Mouse (Mus musculus): ENCODE measurements around the gene Ltb. TPM values are rescaled to one million over a fixed set of nuclear protein-coding genes. Genes with fewer than 3 reads are reported as not detected.

Gene Ltb
- polyA plus RNA-seq, 1 experiment: 0.09 TPM

DNA sequence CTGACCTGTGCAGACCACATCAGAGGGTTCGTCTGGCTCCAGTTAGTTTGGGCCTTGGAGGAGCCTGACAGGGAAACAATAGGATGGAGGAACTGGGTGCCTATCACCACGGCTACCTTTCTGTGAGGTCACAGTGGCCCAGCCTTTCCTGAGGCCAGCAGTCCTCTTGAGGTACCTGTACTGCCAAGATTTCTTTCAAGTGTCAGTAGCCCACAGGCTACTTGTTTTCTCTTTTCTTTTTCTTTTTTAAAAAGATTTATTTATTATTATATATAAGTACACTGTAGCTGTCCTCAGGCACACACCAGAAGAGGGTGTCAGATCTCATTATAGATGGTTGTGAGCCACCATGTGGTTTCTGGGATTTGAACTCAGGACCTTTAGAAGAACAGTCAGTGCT is 18.3 kb upstream of the Ltb start, which contains the start of gene Aif1:
TSS of gene Aif1 (minus strand) at position 101 of the 400 bp plus-strand sequence.
- no peak for TF ChIP-seq GATA1 (IDR thresholded peaks at IDR 0.05; ENCODE audit: low read length)

DNA sequence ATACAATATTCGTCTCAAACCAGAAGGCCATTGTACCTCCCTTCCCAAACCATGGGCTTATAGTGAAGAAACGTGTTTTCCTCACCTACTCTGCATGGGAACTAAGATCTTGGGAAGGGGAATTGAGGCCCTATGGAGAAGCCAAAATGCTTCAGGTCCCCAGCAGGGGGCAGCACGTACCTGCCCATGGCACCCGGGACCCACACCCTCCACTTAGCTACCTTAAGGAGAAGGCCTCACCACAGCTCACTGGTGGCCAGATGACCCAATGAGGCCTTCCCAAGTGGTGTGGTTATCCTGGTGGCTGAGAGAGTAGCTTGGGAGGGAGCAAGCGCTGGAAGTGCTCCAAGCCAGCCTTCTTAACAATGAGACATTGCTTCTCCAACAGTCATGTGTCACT is 15.7 kb upstream of the Ltb start:
- TF ChIP-seq GATA1 (IDR thresholded peaks at IDR 0.05; ENCODE audit: low read length): no peak

DNA sequence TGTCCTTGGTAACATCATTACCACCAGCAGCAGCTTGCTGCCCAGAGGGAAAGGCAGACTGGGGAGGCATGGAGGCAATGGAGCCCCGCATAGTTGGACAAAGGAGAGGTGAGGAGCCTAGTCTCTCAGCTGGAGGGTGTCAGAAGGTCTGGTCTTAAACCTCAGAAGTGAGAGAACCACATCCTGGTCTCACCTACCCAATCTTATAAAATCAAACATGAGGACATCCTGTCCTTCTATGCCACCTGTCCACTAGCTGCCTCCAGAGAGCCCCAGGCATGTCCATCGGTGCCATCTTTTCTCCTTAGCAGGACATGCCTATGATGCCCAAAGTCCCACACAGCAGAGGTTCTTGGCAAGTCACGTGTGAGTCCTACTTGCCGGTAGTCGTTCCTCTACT is 14.1 kb upstream of the Ltb start:
- TF ChIP-seq GATA1 (IDR thresholded peaks at IDR 0.05; ENCODE audit: low read length): no peak

DNA sequence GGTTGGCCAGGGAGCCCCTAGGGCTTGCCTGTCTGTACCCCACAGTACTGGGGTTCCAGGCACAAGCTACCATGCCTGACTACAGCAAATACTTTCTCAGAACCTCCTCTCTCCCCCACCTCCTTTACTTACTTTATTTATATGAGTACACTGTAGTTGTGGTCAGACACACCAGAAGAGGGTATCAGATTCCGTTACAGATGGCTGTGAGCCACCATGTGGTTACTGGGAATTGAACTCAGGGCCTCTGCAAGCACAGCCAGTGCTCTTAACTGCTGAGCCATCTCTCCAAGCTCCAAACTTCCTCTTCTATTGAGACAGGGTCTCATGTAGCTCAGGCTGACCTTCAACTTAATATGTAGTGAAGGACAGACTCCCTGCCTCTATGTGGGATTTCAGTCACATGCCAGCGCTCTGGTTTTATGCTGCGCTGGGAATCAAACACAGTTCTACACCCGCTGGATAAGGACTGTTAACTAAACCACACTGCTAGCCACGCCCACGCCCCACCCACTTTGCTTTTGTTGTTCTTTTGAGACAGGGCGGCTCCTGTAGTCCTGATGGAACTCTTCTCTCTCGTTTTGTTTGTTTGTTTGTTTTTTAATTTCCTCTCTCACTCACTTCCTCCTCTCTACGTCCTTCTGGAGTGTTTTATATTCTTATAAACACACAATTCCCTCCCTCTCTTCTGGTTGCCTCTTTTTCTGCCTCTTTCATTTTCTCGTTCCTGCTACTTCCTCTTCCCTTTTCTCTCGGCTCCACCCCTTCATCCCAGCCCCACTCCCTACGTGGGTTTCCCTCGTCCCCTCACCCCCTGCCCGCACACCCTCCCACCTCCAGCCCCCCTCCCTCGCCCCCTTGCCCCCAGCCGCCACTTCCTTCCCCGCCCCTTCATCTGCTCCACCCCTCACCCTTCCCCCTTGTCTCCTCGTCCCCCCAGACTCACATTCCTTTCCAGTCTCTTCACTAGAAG is 8.3 kb upstream of the Ltb start:
- no peak for TF ChIP-seq GATA1 (IDR thresholded peaks at IDR 0.05; ENCODE audit: low read length)

DNA sequence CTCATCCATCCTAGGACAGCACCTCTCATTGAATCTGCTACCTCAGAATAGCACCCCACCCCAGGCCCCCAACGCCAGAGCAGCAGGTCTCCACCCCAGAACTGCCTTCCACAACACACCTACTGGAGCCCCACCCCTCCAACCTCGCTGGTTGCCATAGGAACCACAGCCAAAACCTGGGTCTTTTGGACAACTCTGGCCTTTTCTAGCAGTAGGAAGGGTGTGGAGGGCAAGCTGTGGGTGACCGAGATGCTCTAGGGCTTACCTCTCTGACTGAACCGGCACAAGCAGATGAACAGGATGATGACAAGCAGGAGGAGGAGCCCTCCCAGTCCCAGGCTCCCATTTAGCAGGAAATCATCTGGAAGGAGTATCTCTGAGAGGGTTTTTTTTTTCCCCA is 7.6 kb upstream of the Ltb start:
- TF ChIP-seq GATA1 (IDR thresholded peaks at IDR 0.05; ENCODE audit: low read length): no peak

DNA sequence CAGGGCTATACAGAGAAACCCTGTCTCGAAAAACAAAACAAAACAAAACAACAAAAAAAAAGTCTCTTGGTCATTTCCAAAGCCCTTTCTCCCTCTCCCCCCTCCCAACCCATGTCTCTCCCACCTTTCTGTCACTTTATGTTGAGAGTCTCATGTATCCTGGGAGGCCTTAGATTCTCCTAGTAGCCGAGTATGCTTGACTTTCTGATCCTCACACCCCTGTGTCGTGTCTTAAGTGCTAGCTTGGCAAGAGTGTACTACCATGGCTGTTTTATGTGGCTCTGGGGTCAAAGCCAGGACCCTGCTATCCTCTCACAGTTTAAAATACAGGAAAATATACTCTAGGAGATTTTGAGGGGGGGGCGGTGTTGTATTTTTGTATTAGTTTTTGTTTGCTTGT is 6.9 kb upstream of the Ltb start:
- no peak for TF ChIP-seq GATA1 (IDR thresholded peaks at IDR 0.05; ENCODE audit: low read length)

DNA sequence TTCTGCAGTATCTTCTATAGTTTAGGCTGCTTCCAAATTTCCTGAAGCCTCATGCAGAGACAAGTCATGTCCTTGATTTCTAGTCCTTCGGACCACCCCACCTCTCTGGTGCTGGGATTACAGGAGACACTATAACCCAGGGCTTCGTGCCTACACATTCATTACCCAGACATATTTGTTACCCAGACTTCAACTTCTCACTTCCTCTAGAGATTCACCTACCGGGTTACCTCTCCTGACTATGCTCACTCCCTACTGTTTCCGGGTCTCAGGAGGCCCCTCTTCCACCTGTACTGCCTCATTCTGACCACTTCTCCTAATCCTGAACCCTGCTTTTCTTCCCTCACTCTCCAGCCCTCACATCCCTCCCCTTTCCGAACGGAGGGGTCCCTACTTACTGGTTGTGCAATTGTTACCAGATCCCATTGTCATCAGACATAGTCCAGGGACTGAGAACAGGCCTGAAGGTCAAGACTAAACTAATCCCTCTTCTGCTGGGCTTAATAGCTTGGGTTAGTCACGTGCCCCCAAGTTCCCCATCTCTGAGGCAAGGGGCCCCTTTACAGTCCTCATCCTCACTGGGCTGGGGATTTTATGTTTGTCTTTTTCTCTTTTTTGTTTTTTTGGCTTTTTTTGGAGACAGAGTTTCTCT is 6.2 kb upstream of the Ltb start, which contains the start of gene Lst1:
TSS of gene Lst1 (minus strand) at position 481 of the 652 bp plus-strand sequence.
- no peak for TF ChIP-seq GATA1 (IDR thresholded peaks at IDR 0.05; ENCODE audit: low read length)

DNA sequence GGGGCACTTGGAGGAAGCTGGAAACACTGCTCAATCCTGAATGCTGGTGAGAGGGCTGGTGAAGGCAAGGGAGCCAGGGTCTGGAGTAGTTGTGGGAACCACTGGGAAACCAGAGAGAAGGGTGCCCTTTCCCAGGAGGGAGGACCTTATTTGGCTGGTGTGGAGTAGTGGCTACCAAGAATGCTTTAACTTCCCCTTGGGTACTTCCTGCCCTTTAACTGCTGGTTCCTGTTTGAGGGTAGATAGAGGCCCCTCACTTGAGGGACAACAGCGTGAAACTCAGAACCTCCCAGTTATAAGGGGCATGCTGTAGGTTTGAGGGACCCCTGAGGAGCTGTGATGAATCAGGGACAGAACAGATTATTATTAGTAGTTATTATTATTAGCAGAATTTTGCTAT is 5.1 kb upstream of the Ltb start:
- TF ChIP-seq GATA1 (IDR thresholded peaks at IDR 0.05; ENCODE audit: low read length): no peak

DNA sequence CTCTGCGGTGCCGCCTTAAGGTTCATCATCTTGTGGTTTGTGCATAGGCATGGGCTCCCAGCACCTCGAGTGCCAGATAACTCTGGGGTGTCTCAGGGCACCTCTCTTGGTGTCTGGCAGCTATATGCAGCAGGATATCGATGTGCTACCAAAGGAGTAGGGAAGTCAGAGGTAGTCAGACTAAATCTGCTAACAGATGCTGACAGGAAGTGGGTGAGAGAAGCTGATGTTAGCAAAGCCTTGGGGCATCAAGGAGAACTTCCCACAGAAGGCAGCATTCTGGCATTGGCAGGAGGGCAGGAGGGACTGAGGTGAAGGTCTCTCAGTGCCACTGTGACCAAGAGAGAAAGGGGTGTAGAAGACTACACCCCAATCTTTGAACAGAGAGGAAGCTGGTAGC is 4.1 kb upstream of the Ltb start:
- TF ChIP-seq GATA1 (IDR thresholded peaks at IDR 0.05; ENCODE audit: low read length): no peak

DNA sequence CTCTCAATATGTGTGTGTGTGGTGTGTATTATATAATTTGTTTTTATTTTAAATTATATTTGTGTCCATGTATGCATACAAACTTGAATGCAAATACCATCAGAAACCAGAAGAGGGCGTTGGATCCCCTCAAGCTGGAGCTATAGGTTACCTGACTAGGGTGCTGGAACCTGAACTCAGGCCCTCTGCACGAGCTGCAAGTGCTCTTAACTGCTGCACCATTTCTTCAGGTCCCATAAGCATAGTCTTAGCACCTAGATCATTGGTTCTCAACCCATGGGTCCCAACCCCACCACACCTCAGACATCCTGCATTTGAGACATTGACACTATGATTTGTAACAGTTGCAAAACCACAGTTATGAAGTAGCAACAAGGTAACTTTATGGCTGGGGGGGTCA is 2.5 kb upstream of the Ltb start:
- TF ChIP-seq GATA1 (IDR thresholded peaks at IDR 0.05; ENCODE audit: low read length): no peak

DNA sequence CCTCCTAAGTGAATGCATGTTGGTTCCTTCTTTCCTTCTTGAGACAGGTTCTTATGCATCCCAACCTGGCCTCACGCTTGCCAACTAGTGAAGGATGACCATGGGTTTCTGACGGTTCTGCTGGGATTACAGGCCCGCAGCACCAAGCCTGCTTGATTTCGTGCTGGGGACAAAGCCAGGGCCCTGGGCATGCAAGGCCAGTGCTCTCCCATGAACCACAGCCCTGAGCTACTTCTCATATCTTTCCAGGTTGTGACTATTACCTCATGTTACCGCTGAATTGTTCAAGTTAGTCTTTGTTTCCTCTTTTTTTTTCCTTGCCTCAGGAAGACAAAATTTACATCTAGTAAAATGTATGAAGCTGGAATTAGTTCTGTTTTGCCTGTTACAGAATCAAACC is 1.3 kb upstream of the Ltb start:
- no peak for TF ChIP-seq GATA1 (IDR thresholded peaks at IDR 0.05; ENCODE audit: low read length)

DNA sequence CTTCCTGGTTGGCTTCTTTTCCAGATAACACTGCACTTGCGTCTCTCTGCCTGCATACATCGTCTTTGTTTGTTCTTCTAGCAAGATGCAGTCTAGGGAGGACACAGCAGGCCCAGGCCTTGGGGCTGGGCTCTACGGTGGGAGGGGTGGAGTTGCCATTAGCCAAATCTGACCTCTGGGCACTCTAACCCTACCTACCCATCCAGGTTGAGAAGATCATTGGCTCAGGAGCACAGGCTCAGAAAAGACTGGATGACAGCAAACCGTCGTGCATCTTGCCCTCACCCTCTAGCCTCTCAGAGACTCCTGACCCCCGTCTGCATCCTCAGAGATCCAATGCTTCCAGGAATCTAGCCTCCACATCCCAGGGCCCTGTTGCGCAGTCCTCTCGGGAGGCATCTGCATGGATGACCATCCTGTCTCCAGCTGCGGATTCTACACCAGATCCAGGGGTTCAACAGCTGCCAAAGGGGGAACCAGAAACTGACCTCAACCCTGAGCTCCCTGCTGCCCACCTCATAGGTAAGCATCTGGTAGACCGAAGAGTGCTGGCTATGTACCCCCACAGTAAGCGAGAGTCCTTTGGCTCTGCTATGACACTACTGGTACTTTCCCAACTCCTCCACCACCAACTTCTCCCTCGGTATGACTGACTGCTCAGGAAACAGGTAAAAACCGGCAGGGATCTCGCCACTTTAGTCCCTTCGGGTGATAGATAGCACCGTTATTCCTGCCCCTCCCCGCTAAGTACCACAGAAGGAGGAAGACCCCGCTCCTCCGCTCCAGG is 798 bp downstream of the Ltb start:
- TF ChIP-seq GATA1 (IDR thresholded peaks at IDR 0.05; ENCODE audit: low read length): no peak

DNA sequence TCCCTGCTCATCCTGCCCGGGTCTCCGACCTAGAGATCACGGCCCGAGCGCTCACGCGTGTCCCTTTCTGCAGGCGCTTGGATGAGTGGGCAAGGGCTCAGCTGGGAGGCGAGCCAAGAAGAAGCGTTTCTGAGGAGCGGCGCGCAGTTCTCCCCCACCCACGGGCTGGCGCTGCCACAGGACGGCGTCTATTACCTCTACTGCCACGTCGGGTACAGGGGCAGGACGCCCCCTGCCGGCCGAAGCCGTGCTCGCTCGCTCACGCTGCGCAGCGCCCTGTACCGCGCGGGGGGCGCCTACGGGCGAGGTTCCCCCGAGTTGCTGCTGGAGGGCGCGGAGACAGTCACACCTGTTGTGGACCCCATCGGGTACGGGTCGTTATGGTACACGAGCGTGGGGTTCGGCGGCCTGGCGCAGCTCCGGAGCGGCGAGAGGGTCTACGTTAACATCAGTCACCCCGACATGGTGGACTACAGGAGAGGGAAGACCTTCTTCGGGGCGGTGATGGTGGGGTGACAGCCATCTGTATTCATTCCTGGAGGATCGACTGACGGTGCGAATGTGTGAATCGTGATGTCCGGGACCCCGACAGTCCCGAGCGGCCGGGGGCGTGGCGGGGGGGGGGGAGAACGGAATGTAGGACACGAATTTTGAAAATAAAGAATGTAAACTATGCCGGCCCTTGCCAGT is 1.5 kb downstream of the Ltb start:
- no peak for TF ChIP-seq GATA1 (IDR thresholded peaks at IDR 0.05; ENCODE audit: low read length)

DNA sequence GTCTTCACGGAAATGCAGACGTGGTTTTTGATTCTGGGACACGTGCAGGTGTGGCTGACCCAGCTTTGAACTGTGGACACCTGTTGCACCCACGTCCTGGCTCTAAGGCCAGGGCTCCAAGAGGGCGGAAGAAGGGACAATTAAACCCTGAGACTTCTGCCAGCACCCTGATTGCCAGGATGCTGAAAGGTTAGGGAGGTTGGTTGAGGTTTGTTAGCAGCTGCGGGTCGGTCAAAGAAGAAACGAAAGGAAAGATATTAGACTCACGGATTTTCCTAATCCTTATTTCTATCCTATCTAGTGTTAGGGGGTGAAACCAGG is 2.0 kb downstream of the Ltb start:
- no peak for TF ChIP-seq GATA1 (IDR thresholded peaks at IDR 0.05; ENCODE audit: low read length)

DNA sequence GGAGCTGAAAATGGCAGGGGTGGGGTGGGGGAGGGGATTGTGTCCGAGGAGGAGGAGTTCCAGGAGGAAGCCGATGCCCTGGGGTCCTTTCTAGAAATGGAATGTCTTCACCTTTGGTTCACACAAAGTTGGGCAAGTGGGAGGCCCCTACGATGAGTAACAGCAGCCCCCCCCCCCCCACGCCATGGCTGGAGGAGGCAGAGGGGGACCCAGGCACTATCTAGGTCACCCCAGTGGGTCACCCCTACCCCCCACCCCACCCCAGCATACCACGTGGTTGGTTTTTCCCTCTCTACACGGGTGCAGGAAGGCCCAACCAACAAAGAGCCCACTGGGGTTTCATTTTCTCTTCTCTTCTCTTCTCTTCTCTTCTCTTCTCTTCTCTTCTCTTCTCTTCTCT is 2.9 kb downstream of the Ltb start:
- TF ChIP-seq GATA1 (IDR thresholded peaks at IDR 0.05; ENCODE audit: low read length): no peak

Data from G1E-ER4 (cell line).